Mouse (Mus musculus) liver, embryonic 12.5 days (tissue): ENCODE data around the gene Pycr2. TPM values are rescaled to one million over a fixed set of nuclear protein-coding genes. Genes with fewer than 3 reads are reported as not detected.

Experiments
- ATAC-seq: fragments of 200-750 bp; cut with Nextera tagmentation; 2 replicates; pipeline ENCODE4 v1.8.0; 2017; ENCODE audit warnings: moderate number of reproducible peaks, mild to moderate bottlenecking, moderate library complexity
- H3K27ac ChIP-seq: fragments of 300-500 bp; sonication (generic); 2 replicates; pipeline ENCODE4 v1.5.1; 2016; ENCODE audit warnings: mild to moderate bottlenecking
- H3K27me3 ChIP-seq: fragments of 300-500 bp; sonication (generic); replicated peaks from 2 replicates; pipeline ENCODE4 v1.6.1; 2016; ENCODE audit warnings: mild to moderate bottlenecking, moderate library complexity
- H3K36me3 ChIP-seq: fragments of 300-500 bp; sonication (generic); 2 replicates; pipeline ENCODE4 v1.6.1; 2016; ENCODE audit warnings: mild to moderate bottlenecking, moderate library complexity
- H3K4me1 ChIP-seq: fragments of 300-500 bp; sonication (generic); 2 replicates; pipeline ENCODE4 v1.6.1; 2016
- H3K4me2 ChIP-seq: fragments of 300-500 bp; sonication (generic); 2 replicates; pipeline ENCODE4 v1.6.1; 2016; ENCODE audit warnings: mild to moderate bottlenecking, moderate library complexity
- H3K4me3 ChIP-seq: fragments of 300-500 bp; sonication (generic); 2 replicates; pipeline ENCODE4 v1.5.1; 2016; ENCODE audit warnings: mild to moderate bottlenecking, moderate library complexity
- H3K9ac ChIP-seq: fragments of 300-500 bp; sonication (generic); 2 replicates; pipeline ENCODE4 v1.6.1; 2016; ENCODE audit warnings: mild to moderate bottlenecking, moderate library complexity
- H3K9me3 ChIP-seq: fragments of 300-500 bp; sonication (generic); replicated peaks from 2 replicates; pipeline ENCODE4 v1.6.1; 2016; ENCODE audit warnings: mild to moderate bottlenecking, moderate library complexity
- WGBS: fragments of 180-500 bp; shearing (Covaris S2); methylation state at CpG from one replicate; pipeline ENCODE4 v1.1.7; 2016; ENCODE audit not compliant: insufficient replicate concordance; 5-methylcytosine and 5-hydroxymethylcytosine counted together
- polyA plus RNA-seq: library from polyadenylated mRNA; unstranded; fragments of >200 nt; fragmentation: Nextera tagmentation; extraction: Ambion mirVana; gene quantifications from 2 replicates; pipeline ENCODE4 v1.2.1, GENCODE M21; 2016

Pycr2 gene
- polyA plus RNA-seq, 1 experiment from 2014 or later = 150 TPM

DNA sequence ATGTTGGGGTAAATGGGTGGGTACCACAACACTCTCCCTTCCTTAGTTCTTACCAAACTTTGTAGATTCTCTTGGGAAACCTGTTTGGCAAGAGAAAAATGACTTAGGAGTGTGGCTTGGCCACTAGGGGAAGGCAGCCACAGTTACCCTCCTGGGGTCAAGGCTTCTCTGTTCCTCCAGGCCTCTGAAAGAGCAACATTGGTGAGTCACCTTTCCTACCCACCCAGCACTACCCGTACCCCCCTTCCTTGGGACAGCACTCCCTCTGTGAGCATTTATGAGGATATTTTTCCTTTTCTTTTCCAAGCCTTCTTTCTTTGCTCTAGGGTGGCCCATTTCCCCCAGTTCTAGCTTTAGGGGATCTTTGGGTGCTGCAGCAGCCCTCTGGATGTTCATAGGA, 39.8 kb downstream of the Pycr2 start:
- Histone ChIP-seq H3K27ac (peak overlapping the region; percentile 87), H3K4me1 (peaks cover 72% of the 10 kb centered on the region), H3K4me3 (no peak overlapping the region), H3K27me3 (peaks cover 7% of the 10 kb centered on the region; the same call in 1 of the 2 replicates), H3K36me3 (peaks cover 17% of the 10 kb centered on the region), H3K9me3 (no peaks in the 10 kb centered on the region), H3K4me2 (peak overlapping the region; percentile 94), H3K9ac (no peak overlapping the region)
- WGBS = 43% methylated on average over 1 of the region's 1 CpGs
- no peak for ATAC-seq

DNA sequence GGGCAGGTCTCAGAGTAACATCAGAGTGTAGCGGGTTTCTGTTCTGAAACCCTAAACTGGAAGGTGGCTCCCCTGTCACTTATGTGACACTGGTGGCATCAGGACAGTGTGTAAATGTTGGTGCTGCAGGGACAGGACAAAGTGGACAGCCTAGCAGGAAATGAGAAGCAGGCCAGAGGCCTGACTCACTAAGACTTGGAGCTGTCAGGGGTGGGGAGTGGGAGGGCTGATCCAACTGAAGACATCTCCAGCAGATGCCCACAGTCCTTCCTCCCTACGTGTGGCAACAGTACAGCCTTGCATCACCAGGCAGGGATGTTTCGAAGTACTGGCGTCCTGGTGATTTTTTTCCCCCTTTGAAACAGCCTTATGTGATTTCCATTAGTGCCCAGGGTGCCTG, 40.5 kb downstream of the Pycr2 start:
- Histone ChIP-seq H3K9ac (no peak overlapping the region; the same call in 1 of the 2 replicates), H3K4me1 (peaks cover 72% of the 10 kb centered on the region), H3K27me3 (peaks cover 7% of the 10 kb centered on the region; the same call in 1 of the 2 replicates), H3K4me3 (no peak overlapping the region), H3K4me2 (peak overlapping the region; percentile 62; the same call in 1 of the 2 replicates), H3K27ac (peak overlapping the region; percentile 87), H3K9me3 (no peaks in the 10 kb centered on the region), H3K36me3 (peaks cover 24% of the 10 kb centered on the region)
- WGBS = 65% methylated on average over 4 of the region's 4 CpGs
- no peak for ATAC-seq

DNA sequence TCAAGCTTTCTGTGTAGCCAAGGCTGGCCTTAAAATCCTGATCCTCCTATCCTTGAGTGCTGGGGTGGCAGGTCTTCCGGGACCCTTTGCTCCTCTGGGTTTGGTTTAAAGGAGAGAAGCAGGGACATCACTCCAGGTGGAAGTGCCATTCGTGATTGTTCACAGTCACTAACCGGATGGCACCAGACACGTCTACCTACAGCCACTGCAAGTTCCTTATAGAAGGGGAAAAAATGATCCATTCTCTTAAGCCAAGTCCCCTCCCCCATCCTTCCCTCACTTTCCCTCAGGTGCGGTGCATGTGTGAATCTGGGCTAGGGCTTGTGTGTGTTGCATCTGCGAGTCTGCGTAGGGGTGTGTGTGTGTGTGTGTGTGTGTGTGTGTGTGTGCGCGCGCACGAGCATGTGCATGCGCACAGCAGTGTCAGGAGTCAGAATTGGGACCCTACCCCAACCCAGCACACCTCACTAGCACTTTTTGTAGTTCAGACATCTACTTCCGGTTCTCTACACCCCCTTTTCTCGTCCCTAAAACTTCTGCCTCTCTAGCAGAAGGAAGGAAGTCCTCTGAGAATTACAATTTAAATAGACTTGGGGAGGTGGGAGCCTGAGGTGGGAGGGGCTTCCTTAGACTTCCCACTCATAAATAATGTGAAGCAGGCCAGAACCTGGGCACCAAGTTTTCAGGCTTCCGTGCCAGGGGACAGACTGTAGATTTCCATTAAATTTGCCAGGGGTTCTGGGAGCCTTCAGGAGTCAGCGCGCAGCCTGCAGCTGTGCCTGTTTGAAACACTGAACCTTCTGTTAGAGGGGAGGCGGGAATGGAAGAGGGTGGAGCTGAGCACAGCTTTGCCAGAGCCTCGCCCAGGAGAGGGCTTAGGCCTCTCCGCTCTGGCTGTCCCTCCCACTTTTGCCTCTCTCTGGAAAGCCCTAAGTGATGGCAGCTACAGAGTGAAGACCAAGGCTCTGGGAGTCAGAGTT, 41.2 kb downstream of the Pycr2 start:
- Histone ChIP-seq H3K4me1 (peaks cover 66% of the 10 kb centered on the region), H3K27ac (peak overlapping the region; percentile 87), H3K9ac (peak overlapping the region; percentile 62), H3K36me3 (peaks cover 31% of the 10 kb centered on the region), H3K9me3 (no peaks in the 10 kb centered on the region), H3K4me2 (peak overlapping the region; percentile 62), H3K27me3 (peaks cover 7% of the 10 kb centered on the region; the same call in 1 of the 2 replicates), H3K4me3 (peak overlapping the region; percentile 20; the same call in 1 of the 2 replicates)
- 24% methylated on average over 20 of the region's 20 CpGs for WGBS
- ATAC-seq = peak; percentile 84

DNA sequence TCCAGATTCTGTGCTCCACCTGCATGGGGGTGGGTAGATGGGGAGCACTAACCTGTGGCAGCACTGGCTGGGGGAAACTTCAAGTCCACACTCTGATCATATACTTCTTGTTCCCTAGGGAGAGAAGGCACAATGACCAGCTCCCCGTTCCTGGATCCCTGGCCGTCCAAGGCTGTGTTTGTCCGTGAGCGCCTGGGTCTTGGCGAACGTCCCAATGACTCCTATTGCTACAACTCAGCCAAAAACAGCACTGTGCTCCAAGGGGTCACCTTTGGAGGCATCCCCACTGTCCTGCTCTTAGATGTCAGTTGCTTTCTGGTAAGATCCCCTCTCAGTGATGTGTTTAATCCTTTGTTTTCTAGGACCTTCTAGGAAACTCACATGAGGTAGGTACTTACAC, 42.4 kb downstream of the Pycr2 start:
- Histone ChIP-seq H3K9ac (peak overlapping the region; percentile 62; the same call in 1 of the 2 replicates), H3K27me3 (no peaks in the 10 kb centered on the region), H3K4me3 (no peak overlapping the region), H3K36me3 (peaks cover 36% of the 10 kb centered on the region), H3K4me1 (peaks cover 55% of the 10 kb centered on the region), H3K9me3 (no peaks in the 10 kb centered on the region), H3K4me2 (no peak overlapping the region), H3K27ac (peak overlapping the region; percentile 52; the same call in 1 of the 2 replicates)
- no peak for ATAC-seq
- WGBS = 85% methylated on average over 6 of the region's 6 CpGs

DNA sequence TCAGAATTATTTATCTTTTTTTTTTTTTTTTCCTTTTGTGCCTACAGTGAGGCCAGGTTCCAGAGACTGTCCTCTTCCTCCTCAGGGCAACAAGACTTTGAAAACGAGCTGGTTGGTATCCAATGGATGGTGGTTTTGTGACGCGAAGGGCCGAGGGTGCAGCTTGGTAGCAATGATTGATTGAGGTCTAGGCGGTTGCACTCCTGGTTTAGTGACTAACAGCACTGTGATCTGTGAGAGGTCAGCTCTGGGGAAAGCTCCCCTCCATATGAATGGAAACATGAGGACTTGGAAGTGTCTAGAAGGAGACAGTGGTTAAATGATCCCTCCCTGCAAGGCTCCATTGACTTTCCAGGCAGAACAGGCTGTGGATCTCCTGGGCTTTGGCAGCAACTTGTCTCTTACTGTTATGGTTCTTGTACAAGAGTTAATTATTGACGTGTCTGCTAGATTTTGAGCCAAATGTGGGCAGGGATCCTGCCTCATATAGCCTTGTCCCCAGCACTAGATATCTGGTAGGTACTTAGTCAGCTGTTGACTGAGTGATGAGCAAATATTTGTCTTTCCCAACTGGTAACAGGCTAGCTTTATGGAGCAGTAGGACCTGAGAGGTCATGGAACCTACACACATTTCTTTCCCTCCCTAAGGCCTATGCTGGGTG, 48.1 kb downstream of the Pycr2 start:
- Histone ChIP-seq H3K36me3 (peaks cover 53% of the 10 kb centered on the region), H3K27me3 (no peaks in the 10 kb centered on the region), H3K9ac (no peak overlapping the region), H3K27ac (no peak overlapping the region), H3K9me3 (no peaks in the 10 kb centered on the region), H3K4me1 (peaks cover 10% of the 10 kb centered on the region; the same call in 1 of the 2 replicates), H3K4me3 (no peak overlapping the region), H3K4me2 (no peak overlapping the region)
- 60% methylated on average over 6 of the region's 6 CpGs for WGBS
- peak; percentile 59; the same call in 1 of the 2 replicates for ATAC-seq

DNA sequence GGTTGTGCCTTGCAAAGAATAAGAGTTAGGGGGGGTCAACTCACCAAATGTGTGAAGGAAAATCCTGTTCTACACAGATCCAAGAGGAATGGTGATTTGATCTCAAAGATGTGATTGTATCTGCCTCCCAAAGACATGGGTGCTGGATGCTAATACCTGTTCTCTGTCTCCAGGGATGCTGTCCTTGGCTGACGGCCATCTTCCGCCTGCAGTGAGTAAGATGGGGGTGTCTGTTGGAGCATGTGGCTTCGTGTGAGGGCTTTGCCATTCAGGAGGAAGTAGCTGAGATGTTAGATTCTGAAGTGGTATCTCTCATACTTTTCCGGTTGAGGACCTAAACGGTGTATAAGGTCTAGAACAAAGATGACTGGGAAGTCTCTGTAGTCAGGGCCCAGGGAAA, 48.7 kb downstream of the Pycr2 start:
- ATAC-seq = no peak
- 67% methylated on average over 5 of the region's 5 CpGs for WGBS
- Histone ChIP-seq H3K9ac (no peak overlapping the region), H3K27ac (no peak overlapping the region), H3K4me2 (no peak overlapping the region), H3K4me1 (peaks cover 12% of the 10 kb centered on the region; the same call in 1 of the 2 replicates), H3K36me3 (peaks cover 49% of the 10 kb centered on the region), H3K27me3 (no peaks in the 10 kb centered on the region), H3K9me3 (no peaks in the 10 kb centered on the region), H3K4me3 (no peak overlapping the region)

DNA sequence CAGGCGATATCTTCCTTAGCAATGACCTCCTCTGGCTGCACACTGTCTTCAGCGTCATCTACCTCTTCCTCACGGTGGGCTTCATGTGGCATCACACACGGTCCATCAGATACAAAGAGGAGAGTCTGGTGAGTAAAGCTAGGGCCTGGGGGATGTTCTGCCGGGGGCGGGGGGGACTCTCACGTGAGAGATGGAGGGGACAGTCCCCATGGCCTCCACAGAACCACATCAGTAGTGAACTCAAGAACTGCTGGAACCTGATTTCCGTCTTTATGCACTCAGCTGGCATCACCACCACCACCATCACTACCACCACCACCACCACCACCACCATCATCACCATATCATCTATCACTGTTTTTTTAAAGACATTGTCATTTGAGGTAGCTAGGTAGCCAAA, 52.3 kb downstream of the Pycr2 start:
- no peak overlapping the region for H3K4me3 ChIP-seq
- H3K36me3 ChIP-seq = peaks cover 48% of the 10 kb centered on the region
- WGBS = 80% methylated on average over 8 of the region's 8 CpGs
- no peaks in the 10 kb centered on the region for H3K27me3 ChIP-seq
- no peak for ATAC-seq
- no peak overlapping the region for H3K4me2 ChIP-seq
- H3K9me3 ChIP-seq = no peaks in the 10 kb centered on the region
- H3K9ac ChIP-seq = no peak overlapping the region
- no peak overlapping the region for H3K27ac ChIP-seq
- H3K4me1 ChIP-seq = peaks cover 12% of the 10 kb centered on the region; the same call in 1 of the 2 replicates

DNA sequence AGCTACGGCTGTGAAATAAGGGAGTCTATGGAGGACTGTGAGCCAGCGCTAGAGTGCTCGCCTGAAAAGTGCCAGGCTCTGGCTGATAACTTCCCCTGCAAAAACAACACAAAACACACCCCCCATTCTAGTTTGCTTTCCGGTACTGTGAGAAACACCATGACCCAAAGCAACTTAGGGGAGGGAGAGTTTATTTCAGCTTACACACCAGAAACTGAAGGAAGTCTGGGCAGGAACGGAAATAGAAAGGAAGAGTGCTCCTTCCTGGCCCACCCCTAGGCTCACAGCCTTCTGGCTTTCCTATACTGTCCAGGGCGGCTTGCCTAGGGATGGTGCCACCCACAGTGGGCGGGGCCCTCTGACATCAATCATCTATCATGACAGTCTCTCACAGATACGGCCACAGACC, 52.9 kb downstream of the Pycr2 start:
- ATAC-seq = peak; percentile 70
- no peak overlapping the region for H3K4me3 ChIP-seq
- WGBS = 44% methylated on average over 8 of the region's 8 CpGs
- H3K4me1 ChIP-seq = peaks cover 12% of the 10 kb centered on the region; the same call in 1 of the 2 replicates
- H3K9me3 ChIP-seq = no peaks in the 10 kb centered on the region
- H3K4me2 ChIP-seq = no peak overlapping the region
- H3K9ac ChIP-seq = no peak overlapping the region
- no peak overlapping the region for H3K27ac ChIP-seq
- H3K36me3 ChIP-seq = peaks cover 52% of the 10 kb centered on the region
- no peaks in the 10 kb centered on the region for H3K27me3 ChIP-seq

Other genes starting within 250 kb of the Pycr2 start
- gene Mixl1, start 207.3 kb upstream of the Pycr2 start, polyA plus RNA-seq = 1.0 and 1.1 TPM in 2 replicates
- gene Acbd3, start 178.2 kb upstream of the Pycr2 start, polyA plus RNA-seq = 13.9 and 15.6 TPM in 2 replicates
- gene H3f3a, start 90.3 kb upstream of the Pycr2 start, polyA plus RNA-seq = 1,997 and 2,057 TPM in 2 replicates
- 39.2 and 39.4 TPM in 2 replicates for gene Sde2, start 53.2 kb upstream of the Pycr2 start, polyA plus RNA-seq
- gene Lefty2, start 11.2 kb upstream of the Pycr2 start, polyA plus RNA-seq = not detected in 2 replicates
- 4.7 and 7.1 TPM in 2 replicates for gene Lefty1, start 30.7 kb downstream of the Pycr2 start, polyA plus RNA-seq
- 6.5 and 6.6 TPM in 2 replicates for gene Tmem63a, start 38.1 kb downstream of the Pycr2 start, polyA plus RNA-seq
- gene Ephx1, start 116.6 kb downstream of the Pycr2 start, polyA plus RNA-seq = 2.1 and 2.2 TPM in 2 replicates
- gene 9130409I23Rik, start 146.9 kb downstream of the Pycr2 start, polyA plus RNA-seq = 0.08 TPM in 1 of 2 replicates, not detected in the other
- 19.6 and 20.0 TPM in 2 replicates for gene Nvl, start 239.9 kb downstream of the Pycr2 start, polyA plus RNA-seq
- gene Cnih4, start 240.4 kb downstream of the Pycr2 start, polyA plus RNA-seq = 56.4 and 62.1 TPM in 2 replicates